Mouse (Mus musculus) myocyte (in vitro differentiated cells): ENCODE data around the gene Hist1h3g. TPM values are rescaled to one million over a fixed set of nuclear protein-coding genes. Genes with fewer than 3 reads are reported as not detected.

Source experiments
- H3K27me3 ChIP-seq: one replicate; pipeline ENCODE4 v1.6.1; 2011; ENCODE audit not compliant: control insufficient read depth, insufficient read depth, insufficient read length
- H3K36me3 ChIP-seq: one replicate; pipeline ENCODE4 v1.6.1; 2011; ENCODE audit not compliant: control insufficient read depth, insufficient read depth
- H3K4me2 ChIP-seq: one replicate; pipeline ENCODE4 v1.6.1; 2011; ENCODE audit warnings: low read depth, control low read depth
- H3K4me3 ChIP-seq: one replicate; pipeline ENCODE4 v1.5.1; 2011; ENCODE audit warnings: mild to moderate bottlenecking, control low read depth, moderate library complexity
- H3K79me2 ChIP-seq: one replicate; pipeline ENCODE4 v1.6.1; 2011; ENCODE audit not compliant: control insufficient read depth, insufficient read depth
- H3ac ChIP-seq: one replicate; pipeline ENCODE4 v1.6.1; 2011; ENCODE audit not compliant: control insufficient read depth, insufficient read length
- CEBPB ChIP-seq: IDR thresholded peaks from 2 replicates; pipeline ENCODE4 v1.6.1; 2011; ENCODE audit warnings: mild to moderate bottlenecking, moderate library complexity; ENCODE audit not compliant: poor library complexity, insufficient read depth, severe bottlenecking
- E2F4 ChIP-seq: IDR thresholded peaks from one replicate; pipeline ENCODE4 v1.6.1; 2011; ENCODE audit warnings: mild to moderate bottlenecking, control low read depth, moderate library complexity; ENCODE audit not compliant: insufficient read depth
- MAX ChIP-seq: IDR thresholded peaks from one replicate; pipeline ENCODE4 v1.6.1; 2011; ENCODE audit warnings: low read depth, mild to moderate bottlenecking, control low read depth
- MYOD1 ChIP-seq, 3 experiments: IDR thresholded peaks; one replicate each; pipeline ENCODE4 v1.6.1; 2011; ENCODE audit warnings: control low read depth in 2 of 3, low read depth in 2 of 3, mild to moderate bottlenecking in 2 of 3, moderate library complexity in 1 of 3; ENCODE audit not compliant: insufficient read length in 2 of 3, control insufficient read depth in 1 of 3
- MYOG ChIP-seq, 3 experiments: IDR thresholded peaks; one replicate each; pipeline ENCODE4 v1.6.1; 2011; ENCODE audit warnings: control low read depth in 2 of 3, low read depth in 2 of 3, mild to moderate bottlenecking in 2 of 3; ENCODE audit not compliant: insufficient read length in 2 of 3, control insufficient read depth in 1 of 3, insufficient read depth in 1 of 3
- POLR2A ChIP-seq: IDR thresholded peaks from one replicate; pipeline ENCODE4 v1.6.1; 2011; ENCODE audit warnings: low read depth, mild to moderate bottlenecking, control low read depth, moderate library complexity; ENCODE audit not compliant: insufficient read length
- POLR2AphosphoS2 ChIP-seq: IDR thresholded peaks from one replicate; pipeline ENCODE4 v1.6.1; 2011; ENCODE audit warnings: low read depth, control low read depth; ENCODE audit not compliant: insufficient read length
- REST ChIP-seq: IDR thresholded peaks from one replicate; pipeline ENCODE4 v1.6.1; 2011; ENCODE audit warnings: mild to moderate bottlenecking, control low read depth, moderate library complexity; ENCODE audit not compliant: insufficient read depth, insufficient read length
- SRF ChIP-seq: IDR thresholded peaks from one replicate; pipeline ENCODE4 v1.6.1; 2011; ENCODE audit warnings: low read depth; ENCODE audit not compliant: control insufficient read depth, insufficient read length
- TCF12 ChIP-seq: IDR thresholded peaks from one replicate; pipeline ENCODE4 v1.6.1; 2011; ENCODE audit warnings: mild to moderate bottlenecking, control low read depth; ENCODE audit not compliant: poor library complexity, insufficient read depth, severe bottlenecking
- TCF3 ChIP-seq: IDR thresholded peaks from one replicate; pipeline ENCODE4 v1.6.1; 2011; ENCODE audit warnings: low read depth, control low read depth; ENCODE audit not compliant: insufficient read length
- USF1 ChIP-seq: IDR thresholded peaks from one replicate; pipeline ENCODE4 v1.6.1; 2011; ENCODE audit warnings: low read depth, mild to moderate bottlenecking, control low read depth, moderate library complexity
- polyA plus RNA-seq: library from polyadenylated mRNA; unstranded; fragments of >200 nt; fragmentation: generic; extraction: Trizol; gene quantifications from one replicate; pipeline ENCODE4 v1.2.1, GENCODE M21; 2012; ENCODE audit warnings: missing spikeins

Gene Hist1h3g
- polyA plus RNA-seq, 1 experiment = 3.3 TPM

DNA sequence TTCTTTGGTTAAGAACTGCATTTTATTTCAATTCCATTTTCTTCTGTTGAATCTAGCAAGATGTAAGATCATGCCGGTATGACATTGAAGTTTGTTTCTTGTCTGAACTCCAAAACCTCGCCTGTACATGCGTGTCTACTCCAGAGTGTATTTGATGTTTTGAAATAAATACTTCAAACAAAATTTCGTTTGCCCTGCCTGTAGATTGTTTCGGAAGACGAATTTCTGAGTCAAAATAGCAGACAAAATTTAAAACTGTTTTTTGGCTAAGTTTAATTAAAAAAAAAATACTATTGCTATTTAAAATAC, 17.0 kb upstream of the Hist1h3g start:
- H3ac ChIP-seq = no peak overlapping the region
- H3K4me3 ChIP-seq = peak overlapping the region; percentile 29
- peak overlapping the region; percentile 88 for H3K4me2 ChIP-seq
- no peaks in the 10 kb centered on the region for H3K27me3 ChIP-seq
- no peak for TF ChIP-seq SRF
- no peak for TF ChIP-seq MYOD1 (IDR thresholded peaks at IDR 0.05; ENCODE audit: control insufficient read depth in 1 of 3, insufficient read length in 2 of 3, low read depth in 2 of 3)
- no peak for TF ChIP-seq USF1
- TF ChIP-seq POLR2A = no peak
- no peak for TF ChIP-seq REST
- TF ChIP-seq MAX = no peak
- H3K36me3 ChIP-seq = no peaks in the 10 kb centered on the region
- H3K79me2 ChIP-seq = no peaks in the 10 kb centered on the region

GRCm38 (mm10) chr13:23518885-23519284, 16.3 kb upstream of the Hist1h3g start:
- Histone ChIP-seq H3ac (no peak overlapping the region), H3K27me3 (no peaks in the 10 kb centered on the region), H3K36me3 (no peaks in the 10 kb centered on the region), H3K79me2 (no peaks in the 10 kb centered on the region), H3K4me2 (peak overlapping the region; percentile 88), H3K4me3 (peak overlapping the region; percentile 29)
- TF ChIP-seq CEBPB = peak; percentile 63; the same call in 1 of the 2 replicates
- no peak for TF ChIP-seq USF1
- TF ChIP-seq POLR2AphosphoS2 = no peak
- TF ChIP-seq TCF12 = no peak

DNA sequence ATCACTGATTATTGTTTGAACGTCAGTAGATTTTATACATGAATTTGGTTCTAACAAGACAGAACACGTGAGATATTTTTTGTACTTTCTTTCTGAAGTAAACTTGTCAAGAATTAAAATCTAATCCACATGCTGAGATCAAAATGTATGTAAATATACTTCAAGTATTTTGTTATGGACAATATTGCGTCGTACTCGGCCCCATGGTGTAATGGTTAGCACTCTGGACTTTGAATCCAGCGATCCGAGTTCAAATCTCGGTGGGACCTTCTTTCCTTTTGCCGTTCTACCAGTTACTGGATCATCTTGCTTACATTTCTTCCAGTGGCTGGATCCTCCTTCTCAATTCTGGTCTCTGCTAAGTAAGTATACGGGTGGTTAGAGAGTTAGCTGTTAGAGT, 15.8 kb upstream of the Hist1h3g start:
- Histone ChIP-seq H3K27me3 (no peaks in the 10 kb centered on the region), H3ac (no peak overlapping the region), H3K4me2 (peak overlapping the region; percentile 88), H3K79me2 (no peaks in the 10 kb centered on the region), H3K4me3 (peak overlapping the region; percentile 29), H3K36me3 (no peaks in the 10 kb centered on the region)
- TF ChIP-seq MYOD1 (IDR thresholded peaks at IDR 0.05; ENCODE audit: control insufficient read depth in 1 of 3, insufficient read length in 2 of 3, low read depth in 2 of 3) = no peak
- no peak for TF ChIP-seq E2F4
- no peak for TF ChIP-seq POLR2A
- no peak for TF ChIP-seq TCF3
- no peak for TF ChIP-seq MAX
- TF ChIP-seq POLR2AphosphoS2 = no peak

DNA sequence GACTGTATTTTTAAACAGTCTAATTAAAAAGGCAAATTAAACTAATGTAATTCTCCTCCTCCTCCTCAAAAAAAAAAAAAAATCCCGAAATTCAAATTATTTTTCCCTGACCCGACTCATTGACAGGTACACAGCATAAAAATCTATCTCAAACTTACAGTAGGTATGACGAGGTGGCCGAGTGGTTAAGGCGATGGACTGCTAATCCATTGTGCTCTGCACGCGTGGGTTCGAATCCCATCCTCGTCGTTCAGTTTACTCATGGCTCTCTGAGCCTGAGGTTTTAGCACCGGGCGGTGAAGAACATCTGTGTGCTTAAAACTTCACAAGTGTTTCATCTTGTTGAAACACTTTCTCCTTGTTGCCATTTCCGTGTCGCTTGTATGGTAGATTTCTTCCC, 13.5 kb upstream of the Hist1h3g start:
- Histone ChIP-seq H3K36me3 (no peaks in the 10 kb centered on the region), H3K4me2 (peak overlapping the region; percentile 45), H3K27me3 (no peaks in the 10 kb centered on the region), H3ac (no peak overlapping the region), H3K4me3 (no peak overlapping the region), H3K79me2 (no peaks in the 10 kb centered on the region)
- TF ChIP-seq E2F4 (no peak), CEBPB (0 out of 2 replicates have a peak, but pooled peaks have one; percentile 16)

DNA sequence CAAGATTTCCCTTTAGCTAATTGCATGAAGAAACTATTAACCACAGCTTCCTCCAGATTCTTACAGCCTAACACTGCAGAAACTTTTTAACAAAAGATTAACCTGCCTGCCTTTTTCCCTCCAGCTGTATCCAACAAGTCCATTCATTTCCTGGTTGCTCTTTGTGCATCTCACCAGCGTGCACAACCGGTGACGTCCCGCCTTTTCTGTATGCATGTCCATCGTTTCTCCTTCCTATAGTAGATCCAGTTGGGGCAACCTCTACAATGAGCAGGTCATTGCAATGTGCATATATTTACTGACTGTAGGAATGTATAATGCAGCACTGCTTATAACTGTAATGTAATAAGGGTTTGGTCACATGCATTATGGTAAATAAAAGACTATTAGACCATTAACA, 11.2 kb upstream of the Hist1h3g start:
- Histone ChIP-seq H3K36me3 (no peaks in the 10 kb centered on the region), H3K79me2 (no peaks in the 10 kb centered on the region), H3K27me3 (no peaks in the 10 kb centered on the region), H3K4me2 (no peak overlapping the region), H3K4me3 (no peak overlapping the region), H3ac (no peak overlapping the region)
- TF ChIP-seq POLR2AphosphoS2 = no peak
- no peak for TF ChIP-seq SRF
- TF ChIP-seq REST = no peak
- no peak for TF ChIP-seq USF1
- no peak for TF ChIP-seq CEBPB
- no peak for TF ChIP-seq TCF3
- no peak for TF ChIP-seq MAX
- TF ChIP-seq TCF12 = no peak
- TF ChIP-seq E2F4 = no peak
- TF ChIP-seq POLR2A = no peak

DNA sequence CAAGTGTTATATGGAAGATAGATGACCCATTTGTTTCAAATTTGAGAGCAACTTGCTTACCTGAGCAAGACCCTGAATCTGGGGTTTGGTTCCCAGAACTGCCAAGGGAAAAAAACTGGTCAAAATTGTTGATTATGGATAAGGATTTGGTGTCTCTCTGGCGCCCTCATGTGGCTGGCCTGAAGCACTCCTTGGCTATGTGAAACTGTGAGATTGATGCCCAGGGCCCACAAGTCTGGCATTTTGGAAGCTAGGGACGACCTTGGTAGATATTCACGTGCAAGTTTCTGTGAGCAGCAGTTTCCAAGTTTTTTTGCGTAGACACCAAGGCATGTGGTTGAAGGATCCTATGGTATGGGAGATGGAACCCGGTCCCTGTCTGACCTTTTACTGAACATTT, 10.6 kb upstream of the Hist1h3g start:
- Histone ChIP-seq H3K4me2 (peak overlapping the region; percentile 49), H3K4me3 (no peak overlapping the region), H3K27me3 (no peaks in the 10 kb centered on the region), H3K79me2 (no peaks in the 10 kb centered on the region), H3K36me3 (no peaks in the 10 kb centered on the region), H3ac (no peak overlapping the region)
- no peak for TF ChIP-seq REST

DNA sequence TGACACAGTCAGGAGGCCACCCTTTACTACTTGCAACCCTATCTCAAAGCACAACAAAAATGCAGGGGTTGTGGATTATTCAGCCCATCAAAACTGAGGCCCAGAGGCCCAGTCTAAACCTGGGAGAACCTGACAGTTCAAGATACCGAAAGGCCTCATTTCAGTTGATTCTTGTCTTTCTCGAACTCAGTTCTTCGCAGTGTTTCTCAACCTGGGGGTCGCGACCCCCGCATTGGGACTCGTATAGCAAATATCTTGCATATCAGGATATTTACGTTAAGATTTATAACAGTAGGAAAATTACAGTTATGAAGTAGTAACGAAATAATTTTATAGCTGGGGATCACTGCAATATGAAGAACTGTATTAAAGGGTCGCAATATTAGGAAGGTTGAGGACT, 9.3 kb upstream of the Hist1h3g start:
- TF ChIP-seq USF1 (no peak), MAX (no peak), MYOG (IDR thresholded peaks at IDR 0.05; ENCODE audit: control insufficient read depth in 1 of 3, insufficient read depth in 1 of 3, insufficient read length in 2 of 3, low read depth in 2 of 3) (no peak), CEBPB (no peak), REST (no peak)
- Histone ChIP-seq H3K27me3 (no peaks in the 10 kb centered on the region), H3K79me2 (no peaks in the 10 kb centered on the region), H3K4me2 (peak overlapping the region; percentile 86), H3K4me3 (peak overlapping the region; percentile 14), H3K36me3 (no peaks in the 10 kb centered on the region), H3ac (no peak overlapping the region)
